Mouse (Mus musculus) kidney, adult 8-10 months (tissue): ENCODE results near the gene Atp5k.

ENCODE experiments used
- DNase-seq, 2 experiments: peaks; one replicate each; pipeline ENCODE4 v3.0.0; 2022

Atp5k gene

GRCm38 (mm10) chr5:108433804-108434587 lies at the start of gene Atp5k:
TSS of gene Atp5k (minus strand) at chr5:108434448.
- DNase-seq: peak; percentile 94 to 97

- DNase-seq: no peak
Measured at GRCm38 (mm10) chr5:108483006-108483405, 48.8 kb upstream of the Atp5k start.

DNA sequence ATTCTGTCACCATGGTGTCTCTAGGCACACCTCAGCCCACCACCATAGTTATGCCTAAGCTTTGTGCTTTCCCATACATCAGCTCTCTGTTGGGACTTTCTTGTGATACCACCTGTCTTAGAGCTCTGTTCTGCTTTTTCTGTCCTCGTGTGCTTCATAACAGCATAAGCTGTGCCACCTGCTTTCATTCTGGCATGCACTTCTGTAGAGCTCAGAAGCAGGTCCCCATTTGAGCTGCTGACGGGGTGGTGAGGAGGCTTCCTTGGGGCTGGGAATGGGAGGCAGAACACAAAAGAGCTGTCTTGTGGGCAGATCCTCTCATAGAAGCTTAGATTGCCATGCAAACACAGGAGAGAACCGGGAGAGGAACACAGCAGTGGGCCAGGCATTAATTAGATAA lies 41.7 kb upstream of the Atp5k start:
- no peak for DNase-seq

DNA sequence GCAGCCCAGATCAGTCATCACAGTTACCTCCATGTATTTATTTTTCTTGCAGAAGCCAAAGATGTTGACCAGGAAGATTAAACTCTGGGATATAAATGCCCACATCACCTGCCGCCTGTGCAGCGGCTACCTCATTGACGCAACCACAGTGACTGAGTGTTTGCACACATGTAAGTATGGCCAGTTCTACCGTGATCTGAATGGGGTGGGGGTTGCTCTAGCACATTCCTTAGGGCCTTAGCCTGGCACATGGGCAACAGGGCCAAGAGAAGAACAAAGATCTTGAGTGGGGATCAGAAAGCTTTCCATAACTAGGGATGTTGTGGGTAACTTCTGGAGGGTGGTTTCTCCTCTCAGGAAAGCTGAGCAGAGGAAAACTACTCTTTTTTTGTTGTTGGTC lies 39.5 kb upstream of the Atp5k start:
- no peak for DNase-seq

DNA sequence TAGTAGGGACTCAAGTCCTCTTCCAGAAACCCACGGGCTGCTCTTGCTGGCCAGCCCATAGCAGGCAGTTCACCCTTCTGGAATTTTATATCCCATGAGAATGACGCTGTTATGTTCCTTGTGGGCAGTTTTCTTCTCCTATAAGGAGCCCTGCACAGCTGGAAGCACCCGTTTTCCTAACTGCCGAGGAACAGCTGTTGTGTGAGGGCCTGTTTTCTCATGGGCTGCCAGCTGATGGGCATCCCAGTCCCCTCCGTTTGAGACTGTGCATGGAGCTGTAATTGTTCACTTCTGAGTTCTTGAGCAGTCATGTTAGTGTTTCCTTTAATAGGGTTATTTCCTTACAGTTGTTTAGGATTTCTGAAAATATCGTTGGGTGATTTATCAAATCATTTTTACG lies 35.4 kb upstream of the Atp5k start:
- no peak for DNase-seq

GRCm38 (mm10) chr5:108466647-108467046 lies 32.4 kb upstream of the Atp5k start:
- DNase-seq: no peak

GRCm38 (mm10) chr5:108465131-108465891 lies 31.1 kb upstream of the Atp5k start:
- no peak for DNase-seq

DNA sequence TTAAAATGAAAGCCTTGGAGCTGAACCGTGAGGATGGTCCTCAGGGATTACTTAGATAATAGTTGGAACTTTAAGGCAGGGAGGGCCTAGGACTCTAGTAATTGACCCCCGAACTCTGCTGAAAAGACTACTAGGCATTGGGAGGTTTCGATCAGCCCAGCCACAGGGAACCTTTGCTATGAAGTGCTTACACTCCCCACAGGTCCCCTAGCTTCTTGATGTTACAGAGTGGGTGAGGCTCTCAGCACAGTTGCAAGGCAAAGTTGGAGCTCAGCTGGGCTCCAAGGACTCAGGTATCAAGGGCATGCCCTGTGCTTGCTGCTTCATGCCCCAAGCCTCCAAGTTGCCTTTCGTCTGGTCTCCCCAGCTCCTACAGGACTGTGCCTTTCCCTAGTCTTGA lies 28.2 kb upstream of the Atp5k start:
- no peak for DNase-seq

GRCm38 (mm10) chr5:108461082-108462065 lies 27.1 kb upstream of the Atp5k start, which contains the start of gene Pcgf3:
TSS of gene Pcgf3 (plus strand) at chr5:108461232.
- peak; percentile 99 for DNase-seq

DNA sequence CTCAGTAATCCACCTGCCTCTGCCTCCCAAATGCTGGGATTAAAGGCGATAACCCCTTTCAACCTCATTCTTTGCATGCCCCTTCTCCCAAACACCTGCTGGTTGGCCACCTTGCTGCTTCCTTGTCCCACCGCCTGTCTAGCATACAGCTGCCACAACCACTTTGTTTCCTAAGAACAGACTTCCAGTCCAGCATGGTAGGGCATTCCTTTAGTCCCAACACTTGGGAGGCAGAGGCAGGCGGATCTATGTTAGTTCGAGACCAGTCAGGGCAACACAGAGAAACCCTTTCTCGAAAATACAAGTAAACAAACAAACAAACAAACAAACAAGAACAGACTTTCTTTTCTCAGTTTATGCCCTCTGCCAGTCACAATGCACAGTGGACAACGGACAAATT lies 26.2 kb upstream of the Atp5k start:
- no peak for DNase-seq

DNA sequence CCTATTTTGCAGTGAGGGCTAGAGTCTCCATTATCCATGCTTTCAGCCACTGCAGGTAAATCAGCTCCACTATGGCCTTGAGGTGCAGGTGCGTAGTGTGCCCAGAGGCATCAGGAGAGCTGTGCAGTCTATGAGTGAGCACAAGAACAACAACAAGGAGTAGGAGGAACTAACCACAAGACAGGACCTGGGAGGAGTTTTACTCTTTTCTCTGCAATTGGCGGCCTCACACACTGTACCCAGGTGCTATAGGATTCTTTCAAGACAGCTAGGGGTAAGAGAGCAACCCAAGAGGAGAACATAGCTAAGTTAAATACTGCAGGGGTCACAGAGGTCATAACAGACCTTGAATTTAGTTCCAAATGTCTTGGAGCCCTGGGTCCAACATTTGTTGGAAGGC lies 24.5 kb upstream of the Atp5k start:
- DNase-seq: no peak

- DNase-seq: peak; percentile 50 to 63
Measured at GRCm38 (mm10) chr5:108454094-108454493, 19.8 kb upstream of the Atp5k start.

DNA sequence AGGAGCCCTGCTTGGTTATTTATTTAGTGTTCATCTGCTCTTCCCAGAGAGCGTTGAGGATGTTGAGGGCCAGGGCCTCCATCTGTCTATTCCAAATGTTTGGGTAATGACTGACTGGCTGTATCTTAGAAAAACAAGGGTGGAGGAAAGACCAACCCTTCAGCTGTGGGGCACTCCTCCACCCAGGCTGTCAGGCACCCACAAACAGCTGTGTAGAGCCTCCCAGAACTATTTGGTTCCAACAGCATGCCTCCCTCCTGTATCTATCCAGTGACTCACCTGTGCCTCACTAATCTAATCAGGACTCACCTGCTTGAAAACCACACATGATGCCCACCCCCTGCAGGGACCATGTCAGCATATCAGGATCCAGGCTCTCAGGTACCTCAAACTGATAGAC lies 18.2 kb upstream of the Atp5k start:
- DNase-seq: no peak

GRCm38 (mm10) chr5:108451611-108452010 lies 17.4 kb upstream of the Atp5k start:
- DNase-seq: no peak

- DNase-seq: no peak
Measured at GRCm38 (mm10) chr5:108450837-108451540, 16.7 kb upstream of the Atp5k start.

DNA sequence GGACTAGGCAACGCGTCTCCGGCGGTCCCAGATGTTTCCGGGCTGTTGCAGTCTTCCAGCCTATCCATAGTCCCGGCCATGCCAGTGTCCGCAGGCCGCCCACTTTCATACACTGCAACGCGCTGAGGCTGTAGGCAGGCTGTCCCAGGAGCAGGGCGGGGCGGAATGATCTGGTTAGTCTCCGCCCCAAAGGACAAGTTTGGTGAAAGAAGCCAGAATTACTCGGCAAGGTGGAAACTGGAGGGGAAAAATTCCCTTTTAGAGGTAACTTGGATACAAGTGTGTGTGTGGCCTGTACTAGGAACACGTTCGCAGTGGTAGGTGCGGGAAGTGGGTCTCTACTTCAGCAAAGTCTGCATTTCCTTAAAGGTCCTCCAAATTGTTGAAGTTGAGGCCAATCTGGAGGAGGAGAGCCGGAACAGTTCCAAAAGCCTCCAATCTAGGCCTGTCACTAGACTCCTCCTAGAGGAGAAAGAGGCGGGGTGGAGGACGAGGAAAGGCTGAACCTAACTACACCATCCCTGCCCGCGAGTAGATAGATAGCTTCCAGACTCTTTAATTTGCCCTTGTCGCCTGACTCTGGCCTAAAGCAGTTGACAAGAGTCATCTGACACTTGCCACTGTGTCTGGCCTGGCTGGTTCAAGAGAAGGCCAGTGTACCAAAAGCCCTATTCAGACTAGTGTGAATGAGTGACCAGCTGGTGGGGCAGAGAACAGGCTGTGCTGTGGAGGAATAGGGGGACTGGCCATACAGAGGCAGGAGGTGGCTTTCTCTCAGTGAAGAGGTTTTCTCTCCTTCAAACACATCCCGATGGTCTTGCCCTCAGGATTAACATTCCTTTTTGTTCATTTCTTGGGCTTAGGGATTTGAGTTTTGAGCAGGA lies 14.8 kb upstream of the Atp5k start, which contains the start of gene Mfsd7a:
Mfsd7a (minus strand) TSS at position 107 of the 884 bp plus-strand sequence.
- peak; percentile 83 to 85 for DNase-seq

DNA sequence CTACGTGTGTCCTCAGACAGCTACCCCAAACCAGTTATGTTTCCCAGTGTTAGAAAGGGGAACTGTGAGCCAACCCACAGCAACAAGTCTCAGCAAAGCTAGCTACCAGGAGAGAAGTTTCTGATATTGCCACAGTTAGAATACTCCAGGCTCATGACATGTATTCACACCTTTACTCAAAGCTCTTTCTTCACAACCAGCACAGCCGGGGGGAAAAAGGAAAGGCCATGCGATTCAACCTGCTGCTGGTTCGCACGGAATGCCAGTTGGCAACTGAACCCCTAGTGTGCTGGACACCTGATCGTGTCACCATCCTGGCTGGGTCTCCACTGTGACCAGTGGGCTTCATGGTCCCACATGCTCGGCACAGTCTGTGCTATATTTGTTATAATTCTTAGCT lies 13.6 kb upstream of the Atp5k start:
- no peak for DNase-seq

DNA sequence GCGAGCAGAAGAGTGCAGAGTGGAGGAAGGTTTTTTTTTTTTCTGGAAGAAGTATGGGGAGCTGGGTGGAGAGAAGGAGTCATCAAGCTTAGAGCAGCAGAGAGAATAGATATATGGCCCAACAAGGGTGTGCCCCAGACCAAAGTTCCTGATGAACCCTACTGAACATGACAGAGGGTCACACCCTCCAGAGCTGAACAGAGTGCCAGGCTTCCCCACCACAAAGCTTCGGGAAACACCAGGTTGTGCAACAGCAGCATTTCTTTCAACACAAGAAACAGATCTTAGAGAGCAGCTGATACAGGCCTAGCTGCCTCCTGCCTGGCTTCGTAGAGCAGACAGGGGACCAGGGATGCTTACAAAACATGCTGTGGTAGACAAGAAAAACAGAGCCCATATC lies 12.7 kb upstream of the Atp5k start:
- no peak for DNase-seq

- DNase-seq: no peak
Measured at GRCm38 (mm10) chr5:108436101-108436500, 1.9 kb upstream of the Atp5k start.

DNA sequence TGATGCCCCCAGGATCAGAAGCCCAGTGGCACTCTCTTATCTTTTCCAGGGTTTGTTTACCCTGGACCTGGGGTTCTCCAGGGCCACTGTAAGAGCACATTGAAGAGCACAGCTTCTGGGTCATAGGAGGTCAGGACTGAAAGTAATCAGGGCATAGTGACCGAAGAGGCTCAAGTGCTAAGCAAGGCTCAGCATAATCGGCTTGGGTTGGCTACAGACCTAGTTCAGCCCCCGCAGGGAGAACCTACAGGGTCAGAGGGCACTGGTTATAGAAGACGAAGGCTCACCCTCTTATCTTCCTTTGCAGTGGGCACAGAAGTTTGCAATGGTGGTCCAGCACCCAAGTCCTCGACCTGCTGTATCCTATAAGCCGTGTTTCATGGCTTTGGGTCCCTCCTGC lies 3.1 kb downstream of the Atp5k start:
- no peak for DNase-seq

- DNase-seq: peak; percentile 45 to 63
Measured at GRCm38 (mm10) chr5:108427186-108427585, 7.1 kb downstream of the Atp5k start.
